Mouse (Mus musculus) heart, embryonic 11.5 days (tissue): ENCODE measurements around the gene Pde4d. TPM values are rescaled to one million over a fixed set of nuclear protein-coding genes. Genes with fewer than 3 reads are reported as not detected.

Experiments
- ATAC-seq: fragments of 200-750 bp; cut with Nextera tagmentation; replicated peaks from 2 replicates; pipeline ENCODE4 v1.8.0; 2017; ENCODE audit warnings: moderate library complexity; ENCODE audit not compliant: insufficient number of reproducible peaks, low FRiP score, low TSS enrichment
- H3K27ac ChIP-seq: fragments of 300-500 bp; sonication (generic); 2 replicates; pipeline ENCODE4 v1.5.1; 2014; ENCODE audit warnings: mild to moderate bottlenecking, low read depth, low read length
- H3K27me3 ChIP-seq: fragments of 300-500 bp; sonication (generic); 2 replicates; pipeline ENCODE4 v1.6.1; 2014; ENCODE audit warnings: mild to moderate bottlenecking, low read length, mixed read lengths; ENCODE audit not compliant: control insufficient read depth, insufficient read depth
- H3K36me3 ChIP-seq: fragments of 300-500 bp; sonication (generic); 2 replicates; pipeline ENCODE4 v1.6.1; 2014; ENCODE audit warnings: mild to moderate bottlenecking, low read length, moderate library complexity, mixed read lengths; ENCODE audit not compliant: control insufficient read depth, insufficient read depth
- H3K4me1 ChIP-seq: fragments of 300-500 bp; sonication (generic); 2 replicates; pipeline ENCODE4 v1.6.1; 2014; ENCODE audit warnings: low read length; ENCODE audit not compliant: control insufficient read depth, insufficient read depth
- H3K4me2 ChIP-seq: fragments of 300-500 bp; sonication (generic); 2 replicates; pipeline ENCODE4 v1.6.1; 2014; ENCODE audit warnings: mild to moderate bottlenecking, moderate library complexity
- H3K4me3 ChIP-seq: fragments of 300-500 bp; sonication (generic); 2 replicates; pipeline ENCODE4 v1.5.1; 2014; ENCODE audit warnings: low read depth, low read length
- H3K9ac ChIP-seq: fragments of 300-500 bp; sonication (generic); 2 replicates; pipeline ENCODE4 v1.6.1; 2014; ENCODE audit warnings: mild to moderate bottlenecking, low read depth, low read length, moderate library complexity
- H3K9me3 ChIP-seq: fragments of 300-500 bp; sonication (generic); replicated peaks from 2 replicates; pipeline ENCODE4 v1.6.1; 2016; ENCODE audit warnings: low read length; ENCODE audit not compliant: control insufficient read depth
- WGBS: fragments of 180-500 bp; shearing (Covaris S2); extraction: QIAGEN DNeasy Blood & Tissue Kit; methylation state at CpG from one replicate; pipeline ENCODE4 v1.1.7; 2014; ENCODE audit not compliant: insufficient replicate concordance; 5-methylcytosine and 5-hydroxymethylcytosine counted together
- polyA plus RNA-seq: library from polyadenylated mRNA; unstranded; fragments of >200 nt; fragmentation: Nextera tagmentation; extraction: Ambion mirVana; gene quantifications from 2 replicates; pipeline ENCODE4 v1.2.1, GENCODE M21; 2014

Gene Pde4d
- polyA plus RNA-seq, 1 experiment from 2014 or later, result 27.8 TPM

DNA sequence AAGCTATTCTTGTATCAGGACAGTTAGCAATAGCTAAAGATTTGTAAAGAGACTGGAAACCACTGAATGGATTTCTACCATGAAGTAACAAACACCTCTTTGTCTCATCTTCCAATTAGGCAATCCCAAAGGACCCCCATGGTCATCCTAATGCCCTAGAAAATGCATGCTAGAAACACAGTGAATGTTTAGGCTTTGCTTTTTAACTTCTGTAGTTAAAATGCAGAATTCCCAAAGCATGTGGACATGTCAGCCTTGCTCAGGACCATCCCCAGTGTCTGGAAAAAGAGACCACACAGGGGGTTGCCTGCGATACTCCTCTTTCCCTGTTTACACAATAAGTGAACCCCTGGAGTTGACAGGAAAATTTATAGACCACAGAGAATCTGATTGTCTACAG, 926.9 kb downstream of the Pde4d start:
- no peaks in the 10 kb centered on the region for H3K36me3 ChIP-seq
- H3K27me3 ChIP-seq, result no peaks in the 10 kb centered on the region
- H3K4me3 ChIP-seq, result no peak overlapping the region
- no peak overlapping the region for H3K27ac ChIP-seq
- no peaks in the 10 kb centered on the region for H3K9me3 ChIP-seq
- ATAC-seq, result no peak
- no peak overlapping the region for H3K9ac ChIP-seq
- H3K4me2 ChIP-seq, result no peak overlapping the region
- 0 out of 2 replicates have a peak, but pooled peaks cover 4% of the 10 kb centered on the region for H3K4me1 ChIP-seq
- 62% methylated on average over 1 of the region's 1 CpGs for WGBS

DNA sequence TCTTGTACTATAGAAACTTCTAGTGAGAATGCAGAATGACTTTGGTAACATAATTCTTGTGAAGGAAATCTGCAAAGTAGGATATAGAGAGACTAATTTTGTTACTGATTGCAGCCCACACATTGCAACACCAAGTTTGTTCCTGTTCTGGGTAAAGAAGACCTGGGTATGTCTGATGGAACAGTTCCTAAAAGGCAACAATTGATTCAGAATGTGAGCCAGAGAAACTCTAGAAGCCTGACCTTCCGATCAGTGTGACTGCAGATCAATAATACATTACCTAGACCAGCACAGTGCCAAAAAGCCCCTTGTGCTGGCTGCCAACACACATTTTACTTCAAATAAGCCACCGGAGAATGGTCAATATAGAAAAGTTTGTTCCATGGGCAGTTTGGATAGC, 930.4 kb downstream of the Pde4d start:
- Histone ChIP-seq H3K4me1 (peaks cover 8% of the 10 kb centered on the region; the same call in 1 of the 2 replicates), H3K36me3 (no peaks in the 10 kb centered on the region), H3K9ac (no peak overlapping the region), H3K4me3 (no peak overlapping the region), H3K27ac (no peak overlapping the region), H3K9me3 (no peaks in the 10 kb centered on the region), H3K4me2 (no peak overlapping the region), H3K27me3 (no peaks in the 10 kb centered on the region)
- 86% methylated on average over 2 of the region's 2 CpGs for WGBS
- no peak for ATAC-seq

DNA sequence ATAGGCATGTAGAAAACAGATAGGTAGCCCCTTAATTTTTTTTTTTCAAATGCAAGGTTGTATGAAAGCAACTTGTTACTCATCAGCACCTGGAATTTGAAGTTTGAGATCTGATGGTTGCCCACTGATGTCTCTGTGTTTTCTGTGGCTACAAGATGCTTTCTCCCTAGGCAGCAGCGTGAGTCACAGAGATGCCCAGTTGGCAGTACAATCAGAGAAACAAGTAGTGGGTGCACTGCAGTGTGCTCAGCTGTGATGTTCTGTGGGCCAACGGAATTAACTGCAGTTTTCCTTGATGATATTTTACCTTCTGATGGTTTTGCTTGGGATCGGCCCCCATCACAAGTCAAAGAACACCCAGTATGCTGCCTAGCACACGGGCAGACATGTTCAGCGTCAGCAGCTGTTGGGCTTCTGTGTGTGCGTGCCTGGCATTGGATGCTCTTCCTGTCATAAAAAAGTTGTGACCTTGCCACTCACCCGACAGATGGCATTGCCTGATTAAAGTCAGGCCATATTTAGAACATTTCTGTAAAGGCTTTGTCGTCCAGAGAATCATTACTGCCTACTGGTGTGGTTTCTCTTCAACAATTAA, 939.0 kb downstream of the Pde4d start:
- Histone ChIP-seq H3K9me3 (no peaks in the 10 kb centered on the region), H3K27ac (no peak overlapping the region), H3K36me3 (no peaks in the 10 kb centered on the region), H3K4me2 (no peak overlapping the region), H3K4me3 (no peak overlapping the region), H3K9ac (no peak overlapping the region), H3K4me1 (peaks cover 5% of the 10 kb centered on the region; the same call in 1 of the 2 replicates), H3K27me3 (no peaks in the 10 kb centered on the region)
- WGBS, result 71% methylated on average over 8 of the region's 8 CpGs
- no peak for ATAC-seq

DNA sequence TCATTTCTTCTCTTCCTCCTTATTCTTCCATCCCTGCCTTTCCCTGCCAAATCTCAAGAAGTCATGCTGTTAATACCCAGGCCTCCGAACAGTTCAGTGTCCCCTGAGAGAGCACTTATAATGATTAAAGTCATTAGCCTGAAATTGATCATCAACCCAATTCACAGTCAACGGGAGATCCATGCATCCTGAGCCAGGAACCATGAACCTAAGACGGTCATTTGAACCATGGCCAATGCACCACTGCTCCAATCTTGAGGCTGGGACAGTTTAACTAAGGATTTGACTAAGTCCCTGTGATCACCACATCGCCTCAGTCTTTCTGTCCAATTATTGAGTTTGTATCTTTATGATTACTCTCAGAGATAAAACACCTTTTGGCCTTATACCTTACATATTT, 952.6 kb downstream of the Pde4d start:
- H3K9ac ChIP-seq, result no peak overlapping the region
- H3K4me2 ChIP-seq, result no peak overlapping the region
- H3K4me3 ChIP-seq, result no peak overlapping the region
- H3K27ac ChIP-seq, result no peak overlapping the region
- WGBS, result 85% methylated on average over 4 of the region's 4 CpGs
- no peaks in the 10 kb centered on the region for H3K27me3 ChIP-seq
- no peaks in the 10 kb centered on the region for H3K9me3 ChIP-seq
- ATAC-seq, result no peak
- H3K4me1 ChIP-seq, result no peaks in the 10 kb centered on the region
- H3K36me3 ChIP-seq, result no peaks in the 10 kb centered on the region

DNA sequence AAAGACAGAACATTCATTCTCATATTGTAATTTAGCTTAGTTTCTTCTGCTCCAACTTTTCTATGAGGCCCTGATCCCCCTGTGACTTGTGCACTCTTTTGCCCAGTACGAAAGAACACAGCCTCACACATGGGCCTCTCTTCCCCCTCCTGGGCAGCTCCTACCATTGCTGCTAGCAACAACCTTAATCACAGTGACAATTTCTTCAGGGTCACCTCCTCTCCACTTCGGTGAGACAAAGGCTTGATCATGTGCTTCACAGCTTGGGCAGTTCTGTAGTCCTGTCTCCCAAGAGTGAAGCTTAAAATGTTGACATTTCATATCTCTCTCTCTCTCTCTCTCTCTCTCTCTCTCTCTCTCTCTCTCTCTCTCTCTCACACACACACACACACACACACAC, 953.2 kb downstream of the Pde4d start:
- no peak overlapping the region for H3K27ac ChIP-seq
- no peaks in the 10 kb centered on the region for H3K27me3 ChIP-seq
- H3K4me2 ChIP-seq, result no peak overlapping the region
- no peak for ATAC-seq
- H3K4me1 ChIP-seq, result no peaks in the 10 kb centered on the region
- H3K9ac ChIP-seq, result no peak overlapping the region
- no peak overlapping the region for H3K4me3 ChIP-seq
- H3K36me3 ChIP-seq, result no peaks in the 10 kb centered on the region
- H3K9me3 ChIP-seq, result no peaks in the 10 kb centered on the region
- WGBS, result 30% methylated on average over 2 of the region's 2 CpGs

DNA sequence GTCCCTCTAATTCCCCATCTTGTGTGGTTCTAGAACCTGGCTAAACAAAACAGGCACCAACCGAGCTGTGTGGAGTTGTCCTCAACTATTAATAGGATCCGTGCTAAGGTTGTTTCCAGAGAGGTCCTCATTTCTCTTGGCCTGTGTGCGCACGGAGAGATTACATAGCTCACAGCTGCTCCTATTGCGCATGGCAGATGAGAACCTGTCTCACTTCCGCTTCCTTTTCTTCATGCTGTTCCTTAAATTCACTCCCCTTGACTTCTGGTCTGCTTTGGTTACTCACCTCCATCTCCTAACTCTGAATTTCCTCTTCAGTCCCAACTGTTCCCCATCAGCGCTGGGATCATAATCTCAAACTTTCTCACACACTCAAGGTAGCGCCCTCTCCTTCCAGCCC, 956.6 kb downstream of the Pde4d start:
- Histone ChIP-seq H3K9me3 (no peaks in the 10 kb centered on the region), H3K4me3 (no peak overlapping the region), H3K36me3 (no peaks in the 10 kb centered on the region), H3K9ac (no peak overlapping the region), H3K4me1 (no peaks in the 10 kb centered on the region), H3K27me3 (no peaks in the 10 kb centered on the region), H3K27ac (no peak overlapping the region), H3K4me2 (no peak overlapping the region)
- WGBS, result 68% methylated on average over 8 of the region's 8 CpGs
- no peak for ATAC-seq

DNA sequence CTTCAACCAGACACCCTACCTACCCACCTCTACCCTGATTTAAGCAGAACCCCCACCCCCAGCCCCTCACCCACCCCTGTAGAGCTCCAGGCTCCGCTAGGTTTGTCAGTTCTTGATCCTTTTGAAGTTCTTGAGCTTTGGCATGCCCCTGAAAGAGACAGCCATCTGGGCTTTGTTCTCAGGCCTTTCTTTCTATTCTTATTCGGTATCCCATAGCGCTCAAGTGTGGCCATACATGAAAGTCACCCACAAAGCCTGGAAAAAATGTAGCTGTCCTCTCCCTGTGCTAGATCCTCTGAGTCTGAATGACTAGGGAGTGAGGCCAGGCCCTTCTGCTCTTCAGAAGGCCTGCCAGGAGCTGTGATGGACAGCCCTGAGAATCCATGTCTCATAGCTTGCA, 957.6 kb downstream of the Pde4d start:
- Histone ChIP-seq H3K36me3 (no peaks in the 10 kb centered on the region), H3K27me3 (no peaks in the 10 kb centered on the region), H3K4me1 (no peaks in the 10 kb centered on the region), H3K9ac (no peak overlapping the region), H3K9me3 (no peaks in the 10 kb centered on the region), H3K4me2 (no peak overlapping the region), H3K27ac (no peak overlapping the region), H3K4me3 (no peak overlapping the region)
- ATAC-seq, result no peak
- WGBS, result 70% methylated on average over 3 of the region's 3 CpGs

DNA sequence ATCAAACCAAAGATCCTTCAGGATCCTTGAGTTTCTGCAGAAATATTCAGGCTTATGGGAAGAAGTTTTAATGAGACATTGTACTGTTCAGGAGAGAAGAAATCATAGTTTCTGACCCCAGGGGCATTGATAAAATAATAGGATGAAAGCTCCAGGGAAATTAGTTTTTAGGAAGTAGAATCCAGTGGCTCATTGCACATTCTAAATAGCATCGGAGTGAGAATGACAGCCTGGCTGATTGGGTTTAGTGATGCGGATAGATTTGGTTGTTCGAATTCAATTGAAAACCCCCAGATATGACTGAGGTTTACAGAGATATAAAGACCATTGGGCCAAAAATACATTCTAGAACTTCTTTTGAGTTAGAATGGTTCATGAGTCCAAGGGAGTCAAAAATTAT, 970.7 kb downstream of the Pde4d start:
- H3K4me3 ChIP-seq, result no peak overlapping the region
- H3K9me3 ChIP-seq, result peaks cover 4% of the 10 kb centered on the region; the same call in 1 of the 2 replicates
- H3K4me2 ChIP-seq, result no peak overlapping the region
- ATAC-seq, result no peak
- no peak overlapping the region for H3K9ac ChIP-seq
- 0 out of 2 replicates have a peak, but pooled peaks cover 2% of the 10 kb centered on the region for H3K4me1 ChIP-seq
- H3K27ac ChIP-seq, result no peak overlapping the region
- 92% methylated on average over 3 of the region's 3 CpGs for WGBS
- no peaks in the 10 kb centered on the region for H3K36me3 ChIP-seq
- no peaks in the 10 kb centered on the region for H3K27me3 ChIP-seq

DNA sequence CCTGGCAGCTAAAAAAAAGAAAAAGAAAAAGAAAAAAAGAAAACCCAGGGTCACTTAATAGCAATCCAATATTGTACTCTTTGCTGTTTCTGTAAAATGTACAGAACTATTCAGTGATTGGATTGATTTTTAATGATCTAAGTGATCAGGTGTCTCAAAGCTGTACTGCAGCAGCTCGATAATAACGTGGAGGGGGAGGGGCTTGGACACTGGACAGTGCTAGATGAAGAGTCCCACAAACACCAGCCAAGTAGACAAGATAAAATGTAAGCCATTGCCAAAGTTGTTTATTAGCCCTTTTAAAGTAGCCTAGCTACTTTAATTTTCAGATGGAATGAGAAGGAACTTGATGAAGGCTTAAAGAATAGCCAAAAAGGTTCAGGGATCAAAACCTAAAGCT, 975.2 kb downstream of the Pde4d start:
- peaks cover 4% of the 10 kb centered on the region; the same call in 1 of the 2 replicates for H3K9me3 ChIP-seq

More for the DNA sequence above, 975.2 kb downstream of the Pde4d start:
- no peak overlapping the region for H3K4me2 ChIP-seq
- no peaks in the 10 kb centered on the region for H3K27me3 ChIP-seq
- 51% methylated on average over 2 of the region's 2 CpGs for WGBS
- peaks cover 5% of the 10 kb centered on the region; the same call in 1 of the 2 replicates for H3K4me1 ChIP-seq
- H3K36me3 ChIP-seq, result no peaks in the 10 kb centered on the region
- H3K27ac ChIP-seq, result no peak overlapping the region
- H3K9ac ChIP-seq, result no peak overlapping the region
- no peak overlapping the region for H3K4me3 ChIP-seq
- no peak for ATAC-seq
